Mouse (Mus musculus): Measurements from ENCODE around the gene Pcsk5. TPM values are rescaled to one million over a fixed set of nuclear protein-coding genes. Genes with fewer than 3 reads are reported as not detected.

Pcsk5 gene
- total and polyA plus RNA-seq, 2 experiments, result 4.2 to 9.9 TPM

GRCm38 (mm10) chr19:17382807-17383397 lies 454.5 kb downstream of the Pcsk5 start:
- no peak for DNase-seq (ENCODE audit: extremely low read depth, low read depth, low spot score)
- Histone ChIP-seq H3K4me3 (ENCODE audit: insufficient read depth, low read depth, low read length) (no peak overlapping the region), H3K9ac (ENCODE audit: low read depth, low read length) (no peak overlapping the region), H3K36me3 (ENCODE audit: control insufficient read depth, insufficient read depth, low read length) (no peaks in the 10 kb centered on the region), H3K79me2 (ENCODE audit: control insufficient read depth, insufficient read depth, low read length) (no peaks in the 10 kb centered on the region), H3K27me3 (ENCODE audit: control insufficient read depth, insufficient read depth, low read length) (no peaks in the 10 kb centered on the region), H3K4me1 (ENCODE audit: control insufficient read depth, insufficient read depth, low read length) (no peaks in the 10 kb centered on the region), H3K27ac (replicated peaks; ENCODE audit: insufficient read depth, low read depth, low read length) (no peak overlapping the region)
- WGBS, result 82% methylated on average over 6 of the region's 6 CpGs
- TF ChIP-seq POLR2A (IDR thresholded peaks at IDR 0.05; ENCODE audit: extremely low read depth, insufficient read depth, low read length), result no peak
- TF ChIP-seq CTCF (IDR thresholded peaks at IDR 0.05; ENCODE audit: low read depth, low read length), result no peak
